Mouse (Mus musculus): ENCODE measurements around the gene Zfyve28.

Gene Zfyve28

GRCm38 (mm10) chr5:34210279-34210678 lies 78.0 kb downstream of the Zfyve28 start:
- DNase-seq (ENCODE audit: low spot score in 2 of 2) = peak; percentile 75 to 79

- no peak for DNase-seq (ENCODE audit: low spot score in 2 of 2)
These were observed 80.7 kb downstream of the Zfyve28 start for GRCm38 (mm10) chr5:34207503-34207902.

- DNase-seq (ENCODE audit: low spot score in 2 of 2) = no peak
These were observed 82.5 kb downstream of the Zfyve28 start for GRCm38 (mm10) chr5:34205788-34206187.

- DNase-seq (ENCODE audit: low spot score in 2 of 2) = no peak
These were observed 83.3 kb downstream of the Zfyve28 start for GRCm38 (mm10) chr5:34204911-34205310.

GRCm38 (mm10) chr5:34202006-34202405 lies 86.2 kb downstream of the Zfyve28 start:
- no peak for DNase-seq (ENCODE audit: low spot score in 2 of 2)

GRCm38 (mm10) chr5:34201396-34201795 lies 86.9 kb downstream of the Zfyve28 start:
- no peak for DNase-seq (ENCODE audit: low spot score in 2 of 2)

GRCm38 (mm10) chr5:34198615-34199014 lies 89.6 kb downstream of the Zfyve28 start:
- DNase-seq (ENCODE audit: low spot score in 2 of 2) = no peak

GRCm38 (mm10) chr5:34197243-34197642 lies 91.0 kb downstream of the Zfyve28 start:
- peak; percentile 77 to 81 for DNase-seq (ENCODE audit: low spot score in 2 of 2)

- no peak for DNase-seq (ENCODE audit: low spot score in 2 of 2)
These were observed 91.8 kb downstream of the Zfyve28 start for GRCm38 (mm10) chr5:34196423-34196822.

- DNase-seq (ENCODE audit: low spot score in 2 of 2) = no peak
These were observed 92.5 kb downstream of the Zfyve28 start for GRCm38 (mm10) chr5:34195786-34196185.

GRCm38 (mm10) chr5:34194975-34195662 lies 93.1 kb downstream of the Zfyve28 start:
- DNase-seq (ENCODE audit: low spot score in 2 of 2) = peak; percentile 60 to 63

GRCm38 (mm10) chr5:34194426-34194825 lies 93.8 kb downstream of the Zfyve28 start:
- DNase-seq (ENCODE audit: low spot score in 2 of 2) = no peak

GRCm38 (mm10) chr5:34191843-34192242 lies 96.4 kb downstream of the Zfyve28 start:
- DNase-seq (ENCODE audit: low spot score in 2 of 2) = no peak

- no peak for DNase-seq (ENCODE audit: low spot score in 2 of 2)
These were observed 97.2 kb downstream of the Zfyve28 start for GRCm38 (mm10) chr5:34191021-34191420.

GRCm38 (mm10) chr5:34189521-34189920 lies 98.7 kb downstream of the Zfyve28 start:
- no peak for DNase-seq (ENCODE audit: low spot score in 2 of 2)

- no peak for DNase-seq (ENCODE audit: low spot score in 2 of 2)
These were observed 99.4 kb downstream of the Zfyve28 start for GRCm38 (mm10) chr5:34188856-34189255.

GRCm38 (mm10) chr5:34187601-34188316 lies 100.5 kb downstream of the Zfyve28 start, which contains the start of gene Mxd4:
Mxd4 (minus strand) TSS chr5:34187720.
- DNase-seq (ENCODE audit: low spot score in 2 of 2) = peak; percentile 99 to 100

GRCm38 (mm10) chr5:34186961-34187391 lies 101.3 kb downstream of the Zfyve28 start:
- DNase-seq (ENCODE audit: low spot score in 2 of 2) = no peak

GRCm38 (mm10) chr5:34186391-34186790 lies 101.9 kb downstream of the Zfyve28 start:
- no peak for DNase-seq (ENCODE audit: low spot score in 2 of 2)

- no peak for DNase-seq (ENCODE audit: low spot score in 2 of 2)
These were observed 102.5 kb downstream of the Zfyve28 start for GRCm38 (mm10) chr5:34185791-34186190.

- no peak for DNase-seq (ENCODE audit: low spot score in 2 of 2)
These were observed 103.1 kb downstream of the Zfyve28 start for GRCm38 (mm10) chr5:34185051-34185580.

GRCm38 (mm10) chr5:34183976-34184375 lies 104.3 kb downstream of the Zfyve28 start:
- peak in 1 of 2 experiments; percentile 4 for DNase-seq (ENCODE audit: low spot score in 2 of 2)
